Mouse (Mus musculus): ENCODE measurements around the gene Gm28035. TPM values are rescaled to one million over a fixed set of nuclear protein-coding genes. Genes with fewer than 3 reads are reported as not detected.
A peak's percentile ranks its signal among the peaks of the same experiment; 100 is the strongest.

Gene Gm28035
- polyA plus RNA-seq, 1 experiment from 2014 or later = 0.06 TPM

DNA sequence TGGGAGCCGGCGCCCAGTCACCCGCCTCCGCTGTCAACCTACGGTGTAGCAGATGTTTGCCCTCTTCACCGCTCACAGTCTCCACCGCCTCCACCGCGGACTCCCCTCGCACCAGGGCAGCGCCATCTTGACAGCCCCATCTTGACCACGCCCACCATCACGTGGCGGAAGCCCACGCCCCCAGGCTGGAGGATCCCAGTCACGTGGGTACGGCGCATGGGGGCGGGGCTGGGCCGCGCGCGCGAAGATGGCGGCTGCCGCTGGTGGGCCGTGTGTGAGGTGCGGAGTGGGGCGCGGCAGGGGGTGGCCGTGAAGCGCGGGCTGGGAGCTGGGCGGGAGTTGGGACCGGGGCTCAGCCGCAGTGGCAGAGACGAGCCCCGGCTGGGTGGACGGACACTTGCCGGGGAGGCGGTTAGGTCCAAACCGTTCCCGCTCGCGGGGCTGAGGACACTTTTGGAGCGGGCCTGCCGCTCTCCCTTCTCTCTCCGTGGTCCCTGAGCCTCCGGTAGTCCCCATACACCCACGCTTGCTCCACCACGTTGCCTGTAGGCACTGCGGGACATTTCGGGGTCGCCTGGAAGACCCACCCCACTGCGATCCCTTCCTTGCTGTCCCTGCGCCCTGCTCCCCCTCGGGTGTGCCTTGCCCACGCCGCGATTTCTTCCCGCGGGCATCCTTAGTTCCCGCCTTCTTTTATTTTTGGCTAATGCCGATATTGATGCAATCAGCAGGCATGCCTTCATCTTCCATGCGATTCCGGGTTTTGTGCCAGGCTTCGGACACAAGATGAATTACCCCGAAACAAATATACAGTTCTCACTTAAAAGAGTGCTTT, 46.0 kb downstream of the Gm28035 start, which contains the start of the genes Dolk and Nup188:
TSS of gene Dolk (minus strand) at position 143 of the 835 bp plus-strand sequence.
TSS of gene Nup188 (plus strand) at position 206 of the 835 bp plus-strand sequence.
- H3K4me1 ChIP-seq (replicated peaks; ENCODE audit: control insufficient read depth, insufficient read depth, low read length) = peaks cover 7% of the 10 kb centered on the region; the same call in 1 of the 2 replicates
- H3K27me3 ChIP-seq (ENCODE audit: control insufficient read depth, insufficient read depth, low read length) = no peaks in the 10 kb centered on the region
- peak within 1 kb of the TSS; percentile 83 for H3K4me2 ChIP-seq (replicated peaks; ENCODE audit: low read depth, low read length)
- no peaks in the 10 kb centered on the region for H3K36me3 ChIP-seq (ENCODE audit: control insufficient read depth, insufficient read depth, low read length)
- no peak within 1 kb of the TSS for H3K27ac ChIP-seq (ENCODE audit: low read depth, low read length)
- peak within 1 kb of the TSS; percentile 86 for H3K9ac ChIP-seq (ENCODE audit: low read depth, low read length)
- under 1% methylated on average over 68 of the region's 68 CpGs for WGBS
- peak; percentile 91 for ATAC-seq (ENCODE audit: low FRiP score)
- H3K4me3 ChIP-seq (ENCODE audit: low read depth, low read length) = peak within 1 kb of the TSS; percentile 86
- no peaks in the 10 kb centered on the region for H3K9me3 ChIP-seq (ENCODE audit: control insufficient read depth, low read length)
- DNase-seq (ENCODE audit: low spot score) = peak; percentile 99

- peak overlapping the region; percentile 86 for H3K4me3 ChIP-seq (ENCODE audit: low read depth, low read length)
- H3K4me1 ChIP-seq (replicated peaks; ENCODE audit: control insufficient read depth, insufficient read depth, low read length) = peaks cover 7% of the 10 kb centered on the region; the same call in 1 of the 2 replicates
- no peaks in the 10 kb centered on the region for H3K36me3 ChIP-seq (ENCODE audit: control insufficient read depth, insufficient read depth, low read length)
- peak overlapping the region; percentile 83 for H3K4me2 ChIP-seq (replicated peaks; ENCODE audit: low read depth, low read length)
- no peak for ATAC-seq (ENCODE audit: low FRiP score)
- peak; percentile 39 for DNase-seq (ENCODE audit: low spot score)
- no peak overlapping the region for H3K27ac ChIP-seq (ENCODE audit: low read depth, low read length)
- no peaks in the 10 kb centered on the region for H3K27me3 ChIP-seq (ENCODE audit: control insufficient read depth, insufficient read depth, low read length)
- H3K9ac ChIP-seq (ENCODE audit: low read depth, low read length) = peak overlapping the region; percentile 86
- no peaks in the 10 kb centered on the region for H3K9me3 ChIP-seq (ENCODE audit: control insufficient read depth, low read length)
- WGBS = 3% methylated on average over 10 of the region's 10 CpGs
Measured at GRCm38 (mm10) chr2:30287027-30287373, 46.6 kb downstream of the Gm28035 start.

DNA sequence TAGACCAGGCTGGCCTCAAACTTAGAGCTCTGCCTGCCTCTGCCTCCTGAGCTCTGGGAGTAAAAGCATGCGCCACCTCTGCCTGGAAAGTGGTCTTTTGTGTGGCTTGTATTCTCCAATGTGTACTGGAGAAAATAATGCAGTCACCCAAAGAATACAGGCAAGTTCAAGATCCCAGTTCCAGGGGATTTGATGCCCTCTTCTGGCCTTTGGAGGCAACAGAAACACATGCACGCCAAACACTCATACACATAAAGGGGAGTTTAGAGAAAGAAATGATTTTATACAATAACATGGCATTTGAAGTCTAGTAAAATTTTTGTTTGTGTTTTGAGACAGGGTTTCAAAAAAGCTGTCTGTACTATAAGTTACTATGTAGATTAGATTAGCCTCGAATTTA, 59.2 kb downstream of the Gm28035 start:
- Histone ChIP-seq H3K4me3 (ENCODE audit: low read depth, low read length) (no peak overlapping the region), H3K27ac (ENCODE audit: low read depth, low read length) (no peak overlapping the region), H3K36me3 (ENCODE audit: control insufficient read depth, insufficient read depth, low read length) (peaks cover 2% of the 10 kb centered on the region; the same call in 1 of the 2 replicates), H3K4me2 (replicated peaks; ENCODE audit: low read depth, low read length) (no peak overlapping the region), H3K27me3 (ENCODE audit: control insufficient read depth, insufficient read depth, low read length) (no peaks in the 10 kb centered on the region), H3K4me1 (replicated peaks; ENCODE audit: control insufficient read depth, insufficient read depth, low read length) (no peaks in the 10 kb centered on the region), H3K9ac (ENCODE audit: low read depth, low read length) (no peak overlapping the region), H3K9me3 (ENCODE audit: control insufficient read depth, low read length) (no peaks in the 10 kb centered on the region)
- 80% methylated on average over 3 of the region's 3 CpGs for WGBS
- ATAC-seq (ENCODE audit: low FRiP score) = no peak
- no peak for DNase-seq (ENCODE audit: low spot score)

- 94% methylated on average over 5 of the region's 5 CpGs for WGBS
- Histone ChIP-seq H3K4me3 (ENCODE audit: low read depth, low read length) (no peak overlapping the region), H3K9ac (ENCODE audit: low read depth, low read length) (no peak overlapping the region), H3K4me1 (replicated peaks; ENCODE audit: control insufficient read depth, insufficient read depth, low read length) (no peaks in the 10 kb centered on the region), H3K27me3 (ENCODE audit: control insufficient read depth, insufficient read depth, low read length) (no peaks in the 10 kb centered on the region), H3K27ac (ENCODE audit: low read depth, low read length) (no peak overlapping the region), H3K36me3 (ENCODE audit: control insufficient read depth, insufficient read depth, low read length) (peaks cover 4% of the 10 kb centered on the region; the same call in 1 of the 2 replicates), H3K9me3 (ENCODE audit: control insufficient read depth, low read length) (no peaks in the 10 kb centered on the region), H3K4me2 (replicated peaks; ENCODE audit: low read depth, low read length) (no peak overlapping the region)
- DNase-seq (ENCODE audit: low spot score) (no peak), ATAC-seq (ENCODE audit: low FRiP score) (no peak)
Measured at GRCm38 (mm10) chr2:30299966-30300365, 59.6 kb downstream of the Gm28035 start.

DNA sequence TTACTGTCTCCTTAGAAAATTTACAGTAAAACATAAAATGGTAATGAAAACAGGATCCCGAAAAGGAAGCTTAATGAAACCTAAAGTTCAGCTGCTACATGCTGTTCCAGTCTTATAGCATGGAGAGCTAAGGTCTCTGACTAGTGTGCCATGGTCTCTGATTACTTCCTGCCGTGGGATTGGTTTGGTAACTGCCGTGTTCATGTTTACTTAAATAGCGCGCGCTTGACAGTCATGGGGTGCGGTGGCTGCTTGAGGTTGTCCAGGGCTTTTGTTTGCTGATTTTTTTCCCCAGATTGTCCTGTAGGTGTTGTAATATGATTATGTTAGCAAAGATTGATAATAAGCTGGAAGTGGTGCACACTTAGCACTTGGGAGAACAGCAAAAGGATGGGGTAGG, 65.7 kb downstream of the Gm28035 start:
- ATAC-seq (ENCODE audit: low FRiP score) = no peak
- no peaks in the 10 kb centered on the region for H3K27me3 ChIP-seq (ENCODE audit: control insufficient read depth, insufficient read depth, low read length)
- H3K27ac ChIP-seq (ENCODE audit: low read depth, low read length) = no peak overlapping the region
- no peak overlapping the region for H3K4me2 ChIP-seq (replicated peaks; ENCODE audit: low read depth, low read length)
- no peaks in the 10 kb centered on the region for H3K4me1 ChIP-seq (replicated peaks; ENCODE audit: control insufficient read depth, insufficient read depth, low read length)
- no peak overlapping the region for H3K9ac ChIP-seq (ENCODE audit: low read depth, low read length)
- 98% methylated on average over 7 of the region's 7 CpGs for WGBS
- H3K36me3 ChIP-seq (ENCODE audit: control insufficient read depth, insufficient read depth, low read length) = peaks cover 14% of the 10 kb centered on the region
- H3K9me3 ChIP-seq (ENCODE audit: control insufficient read depth, low read length) = no peaks in the 10 kb centered on the region
- no peak overlapping the region for H3K4me3 ChIP-seq (ENCODE audit: low read depth, low read length)
- no peak for DNase-seq (ENCODE audit: low spot score)

DNA sequence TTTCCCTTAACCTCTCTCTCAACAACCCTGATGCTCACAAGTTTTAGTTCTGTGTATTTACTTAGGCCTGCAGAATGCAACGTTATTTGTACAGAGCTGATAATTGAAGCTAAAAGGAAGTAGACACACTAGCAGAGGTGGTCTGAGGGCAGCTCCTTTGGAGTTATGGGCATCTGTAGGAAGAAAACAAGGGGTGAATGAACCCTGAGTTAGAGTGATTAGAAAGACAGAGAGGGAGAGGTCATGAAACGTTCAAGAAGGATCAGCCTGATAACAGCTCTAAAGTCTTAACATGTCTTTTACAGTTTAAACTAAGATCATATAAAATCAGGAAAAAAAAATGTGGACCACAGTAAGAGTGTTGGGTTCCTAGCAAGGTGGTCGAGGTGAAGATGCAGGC, 69.0 kb downstream of the Gm28035 start:
- Histone ChIP-seq H3K4me2 (replicated peaks; ENCODE audit: low read depth, low read length) (no peak overlapping the region), H3K9me3 (ENCODE audit: control insufficient read depth, low read length) (no peaks in the 10 kb centered on the region), H3K4me1 (replicated peaks; ENCODE audit: control insufficient read depth, insufficient read depth, low read length) (no peaks in the 10 kb centered on the region), H3K27me3 (ENCODE audit: control insufficient read depth, insufficient read depth, low read length) (no peaks in the 10 kb centered on the region), H3K9ac (ENCODE audit: low read depth, low read length) (no peak overlapping the region), H3K36me3 (ENCODE audit: control insufficient read depth, insufficient read depth, low read length) (peaks cover 14% of the 10 kb centered on the region), H3K27ac (ENCODE audit: low read depth, low read length) (no peak overlapping the region), H3K4me3 (ENCODE audit: low read depth, low read length) (no peak overlapping the region)
- 93% methylated on average over 3 of the region's 3 CpGs for WGBS
- no peak for DNase-seq (ENCODE audit: low spot score)
- no peak for ATAC-seq (ENCODE audit: low FRiP score)

DNA sequence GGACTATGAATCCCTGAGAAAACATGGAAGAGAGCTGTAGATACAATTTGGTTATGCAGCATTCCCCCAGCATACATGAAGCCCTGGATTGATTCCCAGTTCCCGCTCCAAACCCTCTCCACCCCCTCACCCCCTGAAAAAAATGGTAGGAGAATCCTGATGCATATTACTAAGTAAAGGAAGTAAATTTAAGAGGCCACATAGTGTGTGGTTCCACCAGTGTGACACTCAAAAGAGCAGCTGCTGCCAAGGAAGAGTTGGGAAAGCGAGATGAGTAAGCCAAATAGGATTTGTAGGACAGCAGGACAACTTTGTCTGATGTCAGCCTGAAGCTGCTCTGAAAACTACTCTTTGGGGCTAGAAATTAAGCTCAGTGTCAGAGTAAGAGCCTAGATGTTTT, 71.1 kb downstream of the Gm28035 start:
- Histone ChIP-seq H3K9me3 (ENCODE audit: control insufficient read depth, low read length) (no peaks in the 10 kb centered on the region), H3K36me3 (ENCODE audit: control insufficient read depth, insufficient read depth, low read length) (peaks cover 25% of the 10 kb centered on the region), H3K27ac (ENCODE audit: low read depth, low read length) (no peak overlapping the region), H3K9ac (ENCODE audit: low read depth, low read length) (no peak overlapping the region), H3K4me1 (replicated peaks; ENCODE audit: control insufficient read depth, insufficient read depth, low read length) (no peaks in the 10 kb centered on the region), H3K4me3 (ENCODE audit: low read depth, low read length) (no peak overlapping the region), H3K27me3 (ENCODE audit: control insufficient read depth, insufficient read depth, low read length) (no peaks in the 10 kb centered on the region), H3K4me2 (replicated peaks; ENCODE audit: low read depth, low read length) (no peak overlapping the region)
- DNase-seq (ENCODE audit: low spot score) (no peak), ATAC-seq (ENCODE audit: low FRiP score) (no peak)
- 100% methylated on average over 2 of the region's 2 CpGs for WGBS

GRCm38 (mm10) chr2:30316136-30316535, 75.8 kb downstream of the Gm28035 start:
- WGBS = 92% methylated on average over 4 of the region's 4 CpGs
- Histone ChIP-seq H3K36me3 (ENCODE audit: control insufficient read depth, insufficient read depth, low read length) (peaks cover 18% of the 10 kb centered on the region), H3K4me3 (ENCODE audit: low read depth, low read length) (no peak overlapping the region), H3K4me2 (replicated peaks; ENCODE audit: low read depth, low read length) (no peak overlapping the region), H3K9ac (ENCODE audit: low read depth, low read length) (no peak overlapping the region), H3K9me3 (ENCODE audit: control insufficient read depth, low read length) (no peaks in the 10 kb centered on the region), H3K4me1 (replicated peaks; ENCODE audit: control insufficient read depth, insufficient read depth, low read length) (no peaks in the 10 kb centered on the region), H3K27ac (ENCODE audit: low read depth, low read length) (no peak overlapping the region), H3K27me3 (ENCODE audit: control insufficient read depth, insufficient read depth, low read length) (no peaks in the 10 kb centered on the region)
- no peak for ATAC-seq (ENCODE audit: low FRiP score)
- no peak for DNase-seq (ENCODE audit: low spot score)

DNA sequence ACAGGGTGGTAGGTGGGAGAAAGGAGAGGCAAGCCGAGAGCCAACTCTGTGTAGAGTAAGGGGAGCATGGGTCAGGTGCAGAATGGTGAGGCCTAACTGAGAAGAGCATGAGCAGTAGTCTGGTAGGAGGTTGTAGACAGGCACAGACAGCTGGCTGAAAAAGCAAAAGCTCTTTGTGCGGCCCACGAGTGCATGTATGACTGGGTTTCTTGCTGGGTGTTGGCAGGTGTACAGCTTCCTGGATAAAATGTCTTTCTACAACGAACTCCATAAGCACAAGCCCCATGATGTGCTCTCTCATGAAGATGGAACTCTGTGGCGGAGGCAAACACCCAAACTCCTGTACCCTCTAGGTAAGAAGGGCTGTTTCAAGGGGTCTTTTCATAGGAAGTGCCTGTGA, 76.6 kb downstream of the Gm28035 start:
- WGBS = 96% methylated on average over 5 of the region's 5 CpGs
- Histone ChIP-seq H3K27ac (ENCODE audit: low read depth, low read length) (no peak overlapping the region), H3K4me2 (replicated peaks; ENCODE audit: low read depth, low read length) (no peak overlapping the region)

More for the DNA sequence above, 76.6 kb downstream of the Gm28035 start:
- Histone ChIP-seq H3K4me1 (replicated peaks; ENCODE audit: control insufficient read depth, insufficient read depth, low read length) (no peaks in the 10 kb centered on the region), H3K9ac (ENCODE audit: low read depth, low read length) (no peak overlapping the region), H3K4me3 (ENCODE audit: low read depth, low read length) (no peak overlapping the region), H3K9me3 (ENCODE audit: control insufficient read depth, low read length) (no peaks in the 10 kb centered on the region), H3K27me3 (ENCODE audit: control insufficient read depth, insufficient read depth, low read length) (no peaks in the 10 kb centered on the region), H3K36me3 (ENCODE audit: control insufficient read depth, insufficient read depth, low read length) (peaks cover 20% of the 10 kb centered on the region)
- DNase-seq (ENCODE audit: low spot score) = no peak
- ATAC-seq (ENCODE audit: low FRiP score) = no peak
